ENCODE assay signal across 8 mouse cellular contexts in genomic region chr11:11809404-11810175, GRCm38 (mm10). TPM values are rescaled to one million over a fixed set of nuclear protein-coding genes. Genes with fewer than 3 reads are reported as not detected.
DNase-seq lines count a peak whose midpoint lies in the region; ATAC-seq and TF ChIP-seq lines count a peak whose summit lies in the region.

No protein-coding gene starts in this region.

- no peak; the same call in 1 of the 2 replicates for ATAC-seq in hindbrain, embryonic 16.5 days
- no peak for ATAC-seq in CD4-positive, CD25-positive, alpha-beta regulatory T cell, adult 4 months

- H3K36me3 ChIP-seq in kidney, adult 2 months (ENCODE audit: control insufficient read depth, insufficient read depth, low read length), result no peaks in the 10 kb centered on the region
- H3K36me3 ChIP-seq in hindbrain, embryonic 16.5 days (ENCODE audit: control insufficient read depth, insufficient read depth, low read length), result no peaks in the 10 kb centered on the region
- H3K36me3 ChIP-seq in myocyte (ENCODE audit: control insufficient read depth, insufficient read depth), result peaks cover 5% of the 10 kb centered on the region

- peak overlapping the region; percentile 74 for H3ac ChIP-seq in myocyte (ENCODE audit: control insufficient read depth, insufficient read length)

- 14% methylated on average over 11 of the region's 11 CpGs for WGBS in kidney, adult 2 months
- WGBS in hindbrain, embryonic 16.5 days, result 5% methylated on average over 11 of the region's 11 CpGs

- H3K79me2 ChIP-seq in myocyte (ENCODE audit: control insufficient read depth, insufficient read depth), result peaks cover 30% of the 10 kb centered on the region

- peak overlapping the region; percentile 85 for H3K4me3 ChIP-seq in kidney, adult 2 months (ENCODE audit: insufficient read depth, low read depth, low read length)
- peak overlapping the region; percentile 83 for H3K4me3 ChIP-seq in brown adipose tissue, adult 24 weeks (ENCODE audit: insufficient read depth, low read depth, low read length)
- peak overlapping the region; percentile 63 for H3K4me3 ChIP-seq in hindbrain, embryonic 16.5 days (ENCODE audit: low read length)
- H3K4me3 ChIP-seq in myocyte, result peak overlapping the region; percentile 59

- no peaks in the 10 kb centered on the region for H3K27me3 ChIP-seq in kidney, adult 2 months (replicated peaks; ENCODE audit: control insufficient read depth, insufficient read depth, low read length)
- no peaks in the 10 kb centered on the region for H3K27me3 ChIP-seq in hindbrain, embryonic 16.5 days (replicated peaks; ENCODE audit: control insufficient read depth, insufficient read depth, low read length)
- H3K27me3 ChIP-seq in myocyte (ENCODE audit: control insufficient read depth, insufficient read depth, insufficient read length), result no peaks in the 10 kb centered on the region

- H3K4me2 ChIP-seq in hindbrain, embryonic 16.5 days (ENCODE audit: low read length), result peak overlapping the region; percentile 86
- peak overlapping the region; percentile 87 for H3K4me2 ChIP-seq in myocyte (ENCODE audit: low read depth)

- DNase-seq in kidney, adult 2 months, result no peak
- no peak for DNase-seq in kidney, postnatal 10 days
- DNase-seq in frontal cortex, postnatal 25 days (ENCODE audit: low spot score in 2 of 2), result no peak
- no peak for DNase-seq in ovary, postnatal 36 days (ENCODE audit: low spot score)

- peak overlapping the region; percentile 91 for H3K9ac ChIP-seq in hindbrain, embryonic 16.5 days (ENCODE audit: low read depth, low read length)

- no peaks in the 10 kb centered on the region for H3K9me3 ChIP-seq in hindbrain, embryonic 16.5 days (ENCODE audit: control insufficient read depth, low read length)

- H3K27ac ChIP-seq in kidney, adult 2 months (ENCODE audit: insufficient read depth, low read depth, low read length), result peak overlapping the region; percentile 92
- peak overlapping the region; percentile 95 for H3K27ac ChIP-seq in brown adipose tissue, adult 24 weeks (replicated peaks; ENCODE audit: low read depth, low read length)
- H3K27ac ChIP-seq in hindbrain, embryonic 16.5 days (ENCODE audit: low read depth, low read length), result peak overlapping the region; percentile 95

- no peaks in the 10 kb centered on the region for H3K4me1 ChIP-seq in kidney, adult 2 months (ENCODE audit: control insufficient read depth, insufficient read depth, low read length)
- no peaks in the 10 kb centered on the region for H3K4me1 ChIP-seq in brown adipose tissue, adult 24 weeks (ENCODE audit: control insufficient read depth, insufficient read depth, insufficient read length, low read length)
- H3K4me1 ChIP-seq in hindbrain, embryonic 16.5 days (ENCODE audit: control insufficient read depth, insufficient read depth, low read depth, low read length), result peaks cover 6% of the 10 kb centered on the region

- no peak for TF ChIP-seq CTCF in kidney, adult 2 months (conservative IDR thresholded peaks at IDR 0.05; ENCODE audit: insufficient read depth, insufficient read length, low read depth, low read length)

- TF ChIP-seq POLR2A in kidney, adult 2 months (IDR thresholded peaks at IDR 0.05; ENCODE audit: low read depth, low read length), result no peak
- TF ChIP-seq POLR2A in myocyte (IDR thresholded peaks at IDR 0.05; ENCODE audit: insufficient read length, low read depth), result no peak

TF ChIP-seq in myocyte, 11 proteins besides CTCF, POLR2A, EP300 and RAD21:
- TF ChIP-seq TCF12 (IDR thresholded peaks at IDR 0.05; ENCODE audit: insufficient read depth, poor library complexity, severe bottlenecking), result no peak

RNA-seq across cellular contexts. Expression of gene Fignl1, which starts 0.8 kb away (rescaled TPM):
- 0.10 and 0.28 TPM in 2 replicates for polyA plus RNA-seq in kidney, adult 2 months (2012; rRNA removed)
- 0.79 TPM in 1 of 2 replicates, not detected in the other for polyA plus RNA-seq in brown adipose tissue, adult 24 weeks (2012; ENCODE audit: insufficient read depth, insufficient read length, missing spikeins)
- 12.4 and 13.5 TPM in 2 replicates for polyA plus RNA-seq in hindbrain, embryonic 16.5 days (2015; fragmentation: Nextera tagmentation; extraction: Ambion mirVana)
- 3.8 TPM for polyA plus RNA-seq in myocyte (2012; fragmentation: generic; extraction: Trizol)
- 10 to 100 TPM in 1 of 2 experiments, 1 to 10 TPM in 1; 8.3 to 13.4 TPM for polyA plus RNA-seq in CD4-positive, CD25-positive, alpha-beta regulatory T cell, adult 4 months (2017; shearing (Covaris generic))
